Mouse (Mus musculus): Measurements from ENCODE around the gene Stk11ip. TPM values are rescaled to one million over a fixed set of nuclear protein-coding genes. Genes with fewer than 3 reads are reported as not detected.
A peak's percentile ranks its signal among the peaks of the same experiment; 100 is the strongest.

Gene Stk11ip
- polyA plus RNA-seq, 1 experiment from 2014 or later = 15.6 TPM

GRCm38 (mm10) chr1:75480735-75481134 lies 40.6 kb upstream of the Stk11ip start:
- no peak overlapping the region for H3K27ac ChIP-seq (ENCODE audit: low read depth, low read length)
- no peak overlapping the region for H3K4me3 ChIP-seq (ENCODE audit: low read depth, low read length)
- no peak overlapping the region for H3K4me2 ChIP-seq
- 80% methylated on average over 7 of the region's 7 CpGs for WGBS
- H3K27me3 ChIP-seq (replicated peaks; ENCODE audit: control insufficient read depth, insufficient read depth, low read length) = peaks cover 75% of the 10 kb centered on the region
- H3K36me3 ChIP-seq (ENCODE audit: control insufficient read depth, insufficient read depth, low read length) = peaks cover 2% of the 10 kb centered on the region; the same call in 1 of the 2 replicates
- ATAC-seq (replicated peaks; ENCODE audit: low FRiP score) = no peak
- no peaks in the 10 kb centered on the region for H3K9me3 ChIP-seq (ENCODE audit: control insufficient read depth, low read length)
- H3K4me1 ChIP-seq (replicated peaks; ENCODE audit: control insufficient read depth, insufficient read depth, low read length) = peaks cover 14% of the 10 kb centered on the region
- no peak overlapping the region for H3K9ac ChIP-seq (ENCODE audit: low read depth, low read length)
- no peak for DNase-seq (ENCODE audit: low spot score)

- ATAC-seq (replicated peaks; ENCODE audit: low FRiP score) = no peak
- H3K4me3 ChIP-seq (ENCODE audit: low read depth, low read length) = peak overlapping the region; percentile 55
These were observed 34.8 kb upstream of the Stk11ip start for GRCm38 (mm10) chr1:75486561-75486960.

GRCm38 (mm10) chr1:75487040-75487404 lies 34.3 kb upstream of the Stk11ip start:
- peak overlapping the region; percentile 55 for H3K4me3 ChIP-seq (ENCODE audit: low read depth, low read length)
- no peak overlapping the region for H3K27ac ChIP-seq (ENCODE audit: low read depth, low read length)
- peak overlapping the region; percentile 76 for H3K4me2 ChIP-seq
- no peaks in the 10 kb centered on the region for H3K9me3 ChIP-seq (ENCODE audit: control insufficient read depth, low read length)
- H3K4me1 ChIP-seq (replicated peaks; ENCODE audit: control insufficient read depth, insufficient read depth, low read length) = no peaks in the 10 kb centered on the region; the same call in 1 of the 2 replicates
- peaks cover 10% of the 10 kb centered on the region for H3K36me3 ChIP-seq (ENCODE audit: control insufficient read depth, insufficient read depth, low read length)
- peaks cover 90% of the 10 kb centered on the region for H3K27me3 ChIP-seq (replicated peaks; ENCODE audit: control insufficient read depth, insufficient read depth, low read length)
- DNase-seq (ENCODE audit: low spot score) (no peak), ATAC-seq (replicated peaks; ENCODE audit: low FRiP score) (no peak)
- no peak overlapping the region for H3K9ac ChIP-seq (ENCODE audit: low read depth, low read length)
- 4% methylated on average over 13 of the region's 13 CpGs for WGBS

More at GRCm38 (mm10) chr1:75486561-75486960, 34.8 kb upstream of the Stk11ip start:
- H3K9me3 ChIP-seq (ENCODE audit: control insufficient read depth, low read length) = no peaks in the 10 kb centered on the region
- H3K4me2 ChIP-seq = no peak overlapping the region; the same call in 1 of the 2 replicates
- H3K27ac ChIP-seq (ENCODE audit: low read depth, low read length) = no peak overlapping the region
- H3K36me3 ChIP-seq (ENCODE audit: control insufficient read depth, insufficient read depth, low read length) = peaks cover 9% of the 10 kb centered on the region; the same call in 1 of the 2 replicates
- H3K27me3 ChIP-seq (replicated peaks; ENCODE audit: control insufficient read depth, insufficient read depth, low read length) = peaks cover 94% of the 10 kb centered on the region
- no peaks in the 10 kb centered on the region; the same call in 1 of the 2 replicates for H3K4me1 ChIP-seq (replicated peaks; ENCODE audit: control insufficient read depth, insufficient read depth, low read length)
- WGBS = 6% methylated on average over 24 of the region's 24 CpGs
- DNase-seq (ENCODE audit: low spot score) = no peak
- H3K9ac ChIP-seq (ENCODE audit: low read depth, low read length) = no peak overlapping the region

GRCm38 (mm10) chr1:75487405-75488161 lies 33.7 kb upstream of the Stk11ip start:
- peak; percentile 79 for DNase-seq (ENCODE audit: low spot score)
- peak; percentile 62 for ATAC-seq (replicated peaks; ENCODE audit: low FRiP score)

GRCm38 (mm10) chr1:75490785-75491551 lies 30.4 kb upstream of the Stk11ip start:
- peaks cover 13% of the 10 kb centered on the region for H3K36me3 ChIP-seq (ENCODE audit: control insufficient read depth, insufficient read depth, low read length)
- H3K9me3 ChIP-seq (ENCODE audit: control insufficient read depth, low read length) = no peaks in the 10 kb centered on the region
- no peak overlapping the region for H3K4me2 ChIP-seq
- ATAC-seq (replicated peaks; ENCODE audit: low FRiP score) (no peak), DNase-seq (ENCODE audit: low spot score) (no peak)
- peaks cover 56% of the 10 kb centered on the region for H3K27me3 ChIP-seq (replicated peaks; ENCODE audit: control insufficient read depth, insufficient read depth, low read length)
- H3K27ac ChIP-seq (ENCODE audit: low read depth, low read length) = no peak overlapping the region
- no peak overlapping the region for H3K9ac ChIP-seq (ENCODE audit: low read depth, low read length)
- 76% methylated on average over 34 of the region's 34 CpGs for WGBS
- H3K4me3 ChIP-seq (ENCODE audit: low read depth, low read length) = no peak overlapping the region
- H3K4me1 ChIP-seq (replicated peaks; ENCODE audit: control insufficient read depth, insufficient read depth, low read length) = no peaks in the 10 kb centered on the region; the same call in 1 of the 2 replicates

More at GRCm38 (mm10) chr1:75487405-75488161, 33.7 kb upstream of the Stk11ip start:
- no peak overlapping the region for H3K27ac ChIP-seq (ENCODE audit: low read depth, low read length)
- H3K9ac ChIP-seq (ENCODE audit: low read depth, low read length) = no peak overlapping the region
- H3K4me3 ChIP-seq (ENCODE audit: low read depth, low read length) = peak overlapping the region; percentile 55
- peaks cover 12% of the 10 kb centered on the region for H3K36me3 ChIP-seq (ENCODE audit: control insufficient read depth, insufficient read depth, low read length)
- under 1% methylated on average over 62 of the region's 62 CpGs for WGBS
- H3K9me3 ChIP-seq (ENCODE audit: control insufficient read depth, low read length) = no peaks in the 10 kb centered on the region
- peaks cover 84% of the 10 kb centered on the region for H3K27me3 ChIP-seq (replicated peaks; ENCODE audit: control insufficient read depth, insufficient read depth, low read length)
- no peaks in the 10 kb centered on the region; the same call in 1 of the 2 replicates for H3K4me1 ChIP-seq (replicated peaks; ENCODE audit: control insufficient read depth, insufficient read depth, low read length)
- H3K4me2 ChIP-seq = peak overlapping the region; percentile 76

GRCm38 (mm10) chr1:75492579-75493170 lies 28.7 kb upstream of the Stk11ip start:
- no peak overlapping the region for H3K9ac ChIP-seq (ENCODE audit: low read depth, low read length)
- DNase-seq (ENCODE audit: low spot score) (no peak), ATAC-seq (replicated peaks; ENCODE audit: low FRiP score) (no peak)
- no peak overlapping the region for H3K4me3 ChIP-seq (ENCODE audit: low read depth, low read length)
- H3K4me1 ChIP-seq (replicated peaks; ENCODE audit: control insufficient read depth, insufficient read depth, low read length) = no peaks in the 10 kb centered on the region
- H3K27ac ChIP-seq (ENCODE audit: low read depth, low read length) = no peak overlapping the region
- 46% methylated on average over 24 of the region's 24 CpGs for WGBS
- peaks cover 16% of the 10 kb centered on the region for H3K36me3 ChIP-seq (ENCODE audit: control insufficient read depth, insufficient read depth, low read length)
- no peak overlapping the region for H3K4me2 ChIP-seq
- H3K27me3 ChIP-seq (replicated peaks; ENCODE audit: control insufficient read depth, insufficient read depth, low read length) = peaks cover 39% of the 10 kb centered on the region
- no peaks in the 10 kb centered on the region for H3K9me3 ChIP-seq (ENCODE audit: control insufficient read depth, low read length)

GRCm38 (mm10) chr1:75494878-75495548 lies 26.3 kb upstream of the Stk11ip start:
- DNase-seq (ENCODE audit: low spot score) = peak; percentile 50

GRCm38 (mm10) chr1:75498897-75499296 lies 22.4 kb upstream of the Stk11ip start:
- DNase-seq (ENCODE audit: low spot score) (no peak), ATAC-seq (replicated peaks; ENCODE audit: low FRiP score) (no peak)
- Histone ChIP-seq H3K9ac (ENCODE audit: low read depth, low read length) (no peak overlapping the region), H3K27ac (ENCODE audit: low read depth, low read length) (no peak overlapping the region), H3K27me3 (replicated peaks; ENCODE audit: control insufficient read depth, insufficient read depth, low read length) (peaks cover 4% of the 10 kb centered on the region), H3K4me1 (replicated peaks; ENCODE audit: control insufficient read depth, insufficient read depth, low read length) (peaks cover 2% of the 10 kb centered on the region; the same call in 1 of the 2 replicates), H3K4me2 (no peak overlapping the region), H3K9me3 (ENCODE audit: control insufficient read depth, low read length) (no peaks in the 10 kb centered on the region), H3K36me3 (ENCODE audit: control insufficient read depth, insufficient read depth, low read length) (peaks cover 10% of the 10 kb centered on the region; the same call in 1 of the 2 replicates), H3K4me3 (ENCODE audit: low read depth, low read length) (no peak overlapping the region)
- WGBS = 81% methylated on average over 4 of the region's 4 CpGs

More at GRCm38 (mm10) chr1:75494878-75495548, 26.3 kb upstream of the Stk11ip start:
- Histone ChIP-seq H3K4me3 (ENCODE audit: low read depth, low read length) (no peak overlapping the region), H3K36me3 (ENCODE audit: control insufficient read depth, insufficient read depth, low read length) (peaks cover 13% of the 10 kb centered on the region), H3K27ac (ENCODE audit: low read depth, low read length) (no peak overlapping the region), H3K9ac (ENCODE audit: low read depth, low read length) (no peak overlapping the region), H3K27me3 (replicated peaks; ENCODE audit: control insufficient read depth, insufficient read depth, low read length) (peaks cover 18% of the 10 kb centered on the region), H3K4me2 (no peak overlapping the region), H3K4me1 (replicated peaks; ENCODE audit: control insufficient read depth, insufficient read depth, low read length) (no peaks in the 10 kb centered on the region), H3K9me3 (ENCODE audit: control insufficient read depth, low read length) (no peaks in the 10 kb centered on the region)
- 66% methylated on average over 12 of the region's 12 CpGs for WGBS
- no peak for ATAC-seq (replicated peaks; ENCODE audit: low FRiP score)
